In the genomic region with DNA sequence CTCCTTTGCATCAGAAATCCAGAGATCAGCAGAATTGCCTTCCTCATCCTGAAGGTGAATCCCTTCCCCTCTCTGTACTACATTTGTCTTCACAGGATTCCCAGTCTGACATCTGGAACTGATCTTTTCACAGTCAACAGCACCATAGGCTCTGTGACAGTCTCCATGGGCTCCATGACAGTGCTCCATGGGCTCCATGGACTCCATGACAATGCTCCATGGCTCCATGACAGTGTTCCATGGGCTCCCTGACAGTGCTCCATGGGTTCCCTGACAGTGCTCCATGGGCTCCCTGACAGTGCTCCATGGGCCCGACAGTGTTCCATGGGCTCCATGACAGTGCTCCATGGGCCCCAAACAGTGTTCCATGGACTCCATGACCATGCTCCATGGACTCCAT, we compare ENCODE assay signal across 17 mouse cellular contexts. TPM values are rescaled to one million over a fixed set of nuclear protein-coding genes. Genes with fewer than 3 reads are reported as not detected.
"Had no signal": no experiment of that assay in that cellular context is flagged by ENCODE, and none has a peak within 500 bp of the region (broad histone marks: within the 10 kb centered on the region; RNA-seq: fewer than 3 reads in every experiment).

No protein-coding gene starts in this region.

- DNase-seq: kidney, adult 18-20 months; kidney, adult 9 months; kidney, postnatal 14 days; kidney, postnatal 4 days; left cerebral cortex, postnatal 4 days; liver, postnatal 0 days; lung, embryonic 14.5 days; thymus, postnatal 25 days had no signal

- ATAC-seq: intestine, embryonic 16.5 days; liver, postnatal 0 days; lung, postnatal 0 days had no signal

- H3K9me3 ChIP-seq: limb, embryonic 12.5 days; limb, embryonic 15.5 days had no signal

- H3K27ac ChIP-seq: limb, embryonic 12.5 days; limb, embryonic 15.5 days; liver, embryonic 14.5 days; macrophage had no signal

- H3K27me3 ChIP-seq: limb, embryonic 12.5 days; limb, embryonic 15.5 days had no signal

- H3K4me2 ChIP-seq: limb, embryonic 12.5 days; limb, embryonic 15.5 days; liver, embryonic 11.5 days; lung, embryonic 14.5 days; midbrain, embryonic 11.5 days had no signal

- H3K36me3 ChIP-seq: limb, embryonic 12.5 days; limb, embryonic 15.5 days had no signal

- H3K9ac ChIP-seq: limb, embryonic 12.5 days; limb, embryonic 15.5 days; liver, embryonic 14.5 days; liver, postnatal 0 days; lung, embryonic 14.5 days had no signal

- H3K4me1 ChIP-seq: limb, embryonic 12.5 days; limb, embryonic 15.5 days had no signal

- H3K4me3 ChIP-seq: limb, embryonic 12.5 days; limb, embryonic 15.5 days had no signal

RNA-seq across cellular contexts. Expression of gene Gapt, which starts 12.7 kb away (rescaled TPM):
- polyA plus RNA-seq: neural tube, embryonic 14.5 days had no signal
